Mouse (Mus musculus) forebrain, postnatal 0 days (tissue): ENCODE results near the gene Ncor2. TPM values are rescaled to one million over a fixed set of nuclear protein-coding genes. Genes with fewer than 3 reads are reported as not detected.
A peak's percentile ranks its signal among the peaks of the same experiment; 100 is the strongest.
"Not testable (repeated sequence)": the region's sequence is repeated elsewhere in the genome, so short reads cannot be mapped to it uniquely, and the experiment has no call there.

Experiments
- ATAC-seq: fragments of 200-750 bp; cut with Nextera tagmentation; 2 replicates; pipeline ENCODE4 v1.8.0; 2017; ENCODE audit warnings: mild to moderate bottlenecking, moderate library complexity
- DNase-seq: peaks from one replicate; pipeline ENCODE4 v3.0.0-alpha.2; 2015
- H3K27ac ChIP-seq: fragments of 300-500 bp; sonication (generic); 2 replicates; pipeline ENCODE4 v1.5.1; 2014; ENCODE audit warnings: low read depth, mild to moderate bottlenecking, antibody characterized with exemption, low read length, moderate library complexity, mixed read lengths
- H3K27me3 ChIP-seq: fragments of 300-500 bp; sonication (generic); 2 replicates; pipeline ENCODE4 v1.6.1; 2014; ENCODE audit warnings: mild to moderate bottlenecking, low read length, mixed read lengths; ENCODE audit not compliant: insufficient read depth
- H3K36me3 ChIP-seq: fragments of 300-500 bp; sonication (generic); 2 replicates; pipeline ENCODE4 v1.6.1; 2014; ENCODE audit warnings: mild to moderate bottlenecking, moderate library complexity; ENCODE audit not compliant: insufficient read depth
- H3K4me1 ChIP-seq: fragments of 300-500 bp; sonication (generic); 2 replicates; pipeline ENCODE4 v1.6.1; 2014; ENCODE audit warnings: antibody characterized with exemption; ENCODE audit not compliant: insufficient read depth
- H3K4me2 ChIP-seq: fragments of 300-500 bp; sonication (generic); 2 replicates; pipeline ENCODE4 v1.6.1; 2014; ENCODE audit warnings: low read depth, mild to moderate bottlenecking, moderate library complexity
- H3K4me3 ChIP-seq: fragments of 300-500 bp; sonication (generic); 2 replicates; pipeline ENCODE4 v1.5.1; 2014; ENCODE audit warnings: low read depth, low read length, mixed read lengths
- H3K9ac ChIP-seq: fragments of 300-500 bp; sonication (generic); 2 replicates; pipeline ENCODE4 v1.6.1; 2014; ENCODE audit warnings: mild to moderate bottlenecking
- H3K9me3 ChIP-seq: fragments of 300-500 bp; sonication (generic); 2 replicates; pipeline ENCODE4 v1.6.1; 2016; ENCODE audit warnings: low read length
- CTCF ChIP-seq: sonication (generic); IDR thresholded peaks from 2 replicates; pipeline ENCODE4 v1.5.1; 2016; ENCODE audit warnings: antibody characterized with exemption, control low read depth, low read depth
- WGBS: fragments of 180-500 bp; shearing (Covaris S2); extraction: QIAGEN DNeasy Blood & Tissue Kit; methylation state at CpG from one replicate; pipeline ENCODE4 v1.1.7; 2014; 5-methylcytosine and 5-hydroxymethylcytosine counted together
- polyA plus RNA-seq: library from polyadenylated mRNA; unstranded; fragments of >200 nt; fragmentation: Nextera tagmentation; extraction: Ambion mirVana; gene quantifications from 2 replicates; pipeline ENCODE4 v1.2.1, GENCODE M21; 2015
- total RNA-seq: library from RNA; depleted of rRNA; stranded (reverse); fragments of >200 nt; gene quantifications from 2 replicates; pipeline ENCODE4 v1.2.3, GENCODE M21; 2014

The Ncor2 gene
- total and polyA plus RNA-seq, 2 experiments from 2014 or later = 12.7 to 16.8 TPM

DNA sequence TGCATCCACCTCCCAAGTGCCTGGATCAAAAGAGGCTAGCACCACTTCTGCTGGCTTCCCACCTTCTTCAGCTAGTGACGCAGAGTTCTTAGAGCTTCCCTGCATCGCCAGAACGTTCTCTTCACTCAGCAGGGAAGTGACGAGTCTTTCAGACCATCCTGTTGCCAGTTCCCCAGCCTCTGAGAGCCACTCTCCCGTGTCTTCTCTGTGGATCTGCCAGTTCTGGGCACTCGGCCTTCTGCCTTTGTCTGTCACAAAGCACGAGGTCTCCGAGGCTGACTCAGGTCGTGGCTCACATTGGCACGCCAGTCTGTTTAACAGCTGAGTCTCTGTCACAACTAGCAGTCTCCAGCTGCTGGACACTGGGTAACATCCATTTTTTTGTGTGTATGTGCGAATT is 24.7 kb upstream of the Ncor2 start:
- DNase-seq (peak; percentile 52), ATAC-seq (peak; percentile 46)
- H3K27ac ChIP-seq = peak overlapping the region; percentile 50
- H3K4me3 ChIP-seq = no peak overlapping the region
- H3K9me3 ChIP-seq = no peaks in the 10 kb centered on the region
- H3K27me3 ChIP-seq = no peaks in the 10 kb centered on the region
- H3K9ac ChIP-seq = no peak overlapping the region
- no peaks in the 10 kb centered on the region for H3K36me3 ChIP-seq
- H3K4me1 ChIP-seq = peaks cover 12% of the 10 kb centered on the region; the same call in 1 of the 2 replicates
- no peak for TF ChIP-seq CTCF
- no peak overlapping the region for H3K4me2 ChIP-seq
- WGBS = 26% methylated on average over 11 of the region's 11 CpGs

DNA sequence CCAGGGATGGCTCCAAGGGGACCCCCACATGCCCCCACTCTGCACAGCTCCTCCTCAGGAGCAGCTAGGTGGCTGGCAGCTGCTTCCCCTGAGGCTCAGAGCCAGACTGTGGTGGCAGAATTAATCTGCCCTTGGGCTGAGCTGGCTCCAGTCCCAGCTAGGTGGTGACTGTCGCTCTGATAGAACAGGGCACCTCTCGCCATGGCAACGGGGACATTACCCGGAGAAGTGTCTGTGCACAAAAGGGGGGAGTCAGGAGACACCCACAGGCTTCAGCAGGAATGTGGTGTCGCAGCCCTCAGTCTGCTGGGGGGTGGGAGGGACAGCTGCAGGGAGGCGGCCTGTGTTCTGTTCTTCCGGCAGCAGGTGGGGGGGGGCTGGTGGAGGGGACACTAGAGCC is 24.1 kb upstream of the Ncor2 start:
- Histone ChIP-seq H3K9me3 (no peaks in the 10 kb centered on the region), H3K9ac (no peak overlapping the region), H3K36me3 (no peaks in the 10 kb centered on the region), H3K27ac (peak overlapping the region; percentile 50), H3K4me3 (no peak overlapping the region), H3K4me1 (peaks cover 12% of the 10 kb centered on the region; the same call in 1 of the 2 replicates), H3K27me3 (no peaks in the 10 kb centered on the region), H3K4me2 (no peak overlapping the region)
- DNase-seq = peak; percentile 82
- no peak for TF ChIP-seq CTCF
- WGBS = 3% methylated on average over 6 of the region's 7 CpGs
- peak; percentile 87 for ATAC-seq

- Histone ChIP-seq H3K27me3 (no peaks in the 10 kb centered on the region), H3K9ac (no peak overlapping the region), H3K4me3 (no peak overlapping the region), H3K27ac (no peak overlapping the region), H3K9me3 (no peaks in the 10 kb centered on the region), H3K36me3 (no peaks in the 10 kb centered on the region), H3K4me1 (peaks cover 12% of the 10 kb centered on the region; the same call in 1 of the 2 replicates), H3K4me2 (no peak overlapping the region)
- ATAC-seq = no peak
- 59% methylated on average over 5 of the region's 5 CpGs for WGBS
- no peak for TF ChIP-seq CTCF
- no peak for DNase-seq
Observed at GRCm38 (mm10) chr5:125202100-125202499, 23.1 kb upstream of the Ncor2 start.

DNA sequence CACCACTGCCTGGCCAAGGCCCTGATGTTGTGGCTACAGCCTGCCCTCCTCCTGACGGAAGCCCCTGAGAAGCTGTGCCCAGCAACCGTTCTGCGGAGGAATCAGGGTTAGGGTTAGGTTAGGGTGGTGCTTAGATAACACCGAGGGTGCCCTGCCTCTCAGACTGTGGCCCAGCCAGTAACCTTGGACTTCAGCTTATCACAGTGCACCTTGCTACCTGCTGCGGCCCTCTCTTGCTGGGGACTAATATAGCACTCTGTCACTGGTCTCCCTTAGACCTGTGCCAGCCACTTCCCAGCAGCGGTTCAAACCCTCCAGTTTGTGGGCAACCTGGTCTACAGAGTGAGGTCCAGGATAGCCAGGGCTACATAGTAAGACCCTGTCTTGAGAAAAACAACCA is 20.1 kb upstream of the Ncor2 start:
- DNase-seq (no peak), ATAC-seq (no peak)
- no peak for TF ChIP-seq CTCF
- Histone ChIP-seq H3K9me3 (no peaks in the 10 kb centered on the region), H3K9ac (no peak overlapping the region), H3K36me3 (no peaks in the 10 kb centered on the region), H3K4me2 (no peak overlapping the region), H3K27ac (no peak overlapping the region), H3K4me1 (peaks cover 10% of the 10 kb centered on the region; the same call in 1 of the 2 replicates), H3K4me3 (no peak overlapping the region), H3K27me3 (no peaks in the 10 kb centered on the region)
- 94% methylated on average over 6 of the region's 6 CpGs for WGBS

GRCm38 (mm10) chr5:125197325-125197724 is 18.3 kb upstream of the Ncor2 start:
- not testable (repeated sequence) for H3K36me3 ChIP-seq

DNA sequence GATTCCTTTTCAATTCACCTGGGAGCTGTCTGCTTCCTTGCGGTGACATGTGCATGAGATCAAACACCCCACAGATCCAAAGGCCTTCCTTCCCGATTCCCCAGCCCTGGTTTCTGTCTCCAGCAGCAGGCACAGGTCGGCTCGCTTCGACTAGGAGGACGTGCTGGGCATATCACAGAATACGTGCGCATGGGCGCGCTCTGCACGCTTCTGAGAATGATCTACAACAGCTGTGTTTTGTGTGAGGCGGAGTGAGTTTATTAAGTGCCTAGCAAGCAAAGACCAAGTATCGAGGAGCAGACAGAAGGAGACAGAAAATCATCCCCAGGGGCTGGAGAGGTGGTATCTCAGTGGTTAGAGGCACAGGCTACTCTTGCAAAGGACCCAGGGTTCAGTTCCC is 17.0 kb upstream of the Ncor2 start:
- H3K4me3 ChIP-seq = no peak overlapping the region
- H3K36me3 ChIP-seq = no peaks in the 10 kb centered on the region
- H3K4me1 ChIP-seq = no peaks in the 10 kb centered on the region
- WGBS = 77% methylated on average over 13 of the region's 13 CpGs
- DNase-seq (no peak), ATAC-seq (no peak)
- H3K27me3 ChIP-seq = no peaks in the 10 kb centered on the region
- H3K9ac ChIP-seq = no peak overlapping the region
- TF ChIP-seq CTCF = no peak
- no peaks in the 10 kb centered on the region for H3K9me3 ChIP-seq
- no peak overlapping the region for H3K27ac ChIP-seq
- H3K4me2 ChIP-seq = no peak overlapping the region

More at GRCm38 (mm10) chr5:125197325-125197724, 18.3 kb upstream of the Ncor2 start:
- not testable (repeated sequence) for H3K27ac ChIP-seq, H3K9ac ChIP-seq, H3K4me1 ChIP-seq, H3K27me3 ChIP-seq, H3K4me2 ChIP-seq, H3K9me3 ChIP-seq, DNase-seq, H3K4me3 ChIP-seq, ATAC-seq
- WGBS = 65% methylated on average over 2 of the region's 2 CpGs

DNA sequence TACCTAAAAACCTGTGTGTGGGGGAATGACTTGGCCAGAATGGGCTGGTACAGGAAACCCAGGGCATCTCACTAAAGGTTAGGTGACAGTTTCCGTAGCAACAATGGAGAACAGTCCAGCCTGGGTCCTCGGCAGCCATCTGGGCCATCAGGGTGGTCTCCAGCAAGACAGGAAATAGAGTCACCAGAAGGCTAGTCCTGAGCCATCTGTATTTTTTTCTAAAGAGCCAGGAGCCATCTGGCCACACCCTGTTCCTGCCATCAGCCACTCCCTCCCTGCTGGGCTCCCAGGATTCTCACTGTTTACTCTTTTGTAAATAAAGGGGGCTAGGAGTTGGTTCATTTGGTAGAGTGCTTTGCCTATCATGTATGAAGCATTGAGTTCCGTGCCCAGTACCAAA is 16.1 kb upstream of the Ncor2 start:
- 45% methylated on average over 3 of the region's 3 CpGs for WGBS
- no peak for ATAC-seq

More for the DNA sequence above, 16.1 kb upstream of the Ncor2 start:
- H3K4me2 ChIP-seq = no peak overlapping the region
- no peak for TF ChIP-seq CTCF
- no peaks in the 10 kb centered on the region for H3K36me3 ChIP-seq
- no peak overlapping the region for H3K9ac ChIP-seq
- no peak overlapping the region for H3K4me3 ChIP-seq
- no peaks in the 10 kb centered on the region for H3K9me3 ChIP-seq
- no peaks in the 10 kb centered on the region for H3K27me3 ChIP-seq
- DNase-seq = no peak
- H3K4me1 ChIP-seq = no peaks in the 10 kb centered on the region
- H3K27ac ChIP-seq = no peak overlapping the region
